In genomic region chr4:132526678-132527077, GRCm38 (mm10) we compare ENCODE assay signal across 10 mouse cellular contexts. TPM values are rescaled to one million over a fixed set of nuclear protein-coding genes. Genes with fewer than 3 reads are reported as not detected.
A peak's percentile ranks its signal among the peaks of the same experiment; 100 is the strongest.
DNase-seq lines count a peak whose midpoint lies in the region; ATAC-seq and TF ChIP-seq lines count a peak whose summit lies in the region.
"Had no signal": no experiment of that assay in that cellular context is flagged by ENCODE, and none has a peak within 500 bp of the region (broad histone marks: within the 10 kb centered on the region; RNA-seq: fewer than 3 reads in every experiment).

No protein-coding gene starts in this region.

- DNase-seq in lung, embryonic 14.5 days, result peak; percentile 35
- no peak for DNase-seq in lung, adult 18-20 months
- DNase-seq in c-Kit-positive CD71-positive TER-119-positive erythroid progenitor cells, embryonic 14.5 days (ENCODE audit: low spot score), result peak; percentile 60
- DNase-seq in adipocyte (ENCODE audit: low spot score), result no peak
- DNase-seq in frontal cortex, adult 2 months (ENCODE audit: extremely low spot score in 1 of 2, low spot score in 1 of 2), result no peak
- DNase-seq: cerebellum, postnatal 10 days; lung, postnatal 36 days had no signal

- H3K4me2 ChIP-seq in lung, embryonic 14.5 days, result no peak overlapping the region
- H3K4me2 ChIP-seq: heart, embryonic 11.5 days had no signal

- 40% methylated on average over 2 of the region's 2 CpGs for WGBS in lung, embryonic 14.5 days

- TF ChIP-seq CTCF in lung, embryonic 14.5 days (IDR thresholded peaks at IDR 0.05; ENCODE audit: low read depth), result peak; percentile 45
- TF ChIP-seq CTCF in ES-Bruce4 (IDR thresholded peaks at IDR 0.05; ENCODE audit: low read depth, low read length), result peak; percentile 49

- no peak for TF ChIP-seq EP300 in ES-Bruce4 (IDR thresholded peaks at IDR 0.05; ENCODE audit: insufficient read depth, low read depth, low read length)

- TF ChIP-seq POLR2A in ES-Bruce4 (IDR thresholded peaks at IDR 0.05; ENCODE audit: insufficient read depth, low read length), result no peak

- peaks cover 4% of the 10 kb centered on the region; the same call in 1 of the 2 replicates for H3K4me1 ChIP-seq in lung, embryonic 14.5 days (ENCODE audit: insufficient read depth)
- no peaks in the 10 kb centered on the region for H3K4me1 ChIP-seq in ES-Bruce4 (ENCODE audit: control insufficient read depth, insufficient read depth, low read length)

- no peaks in the 10 kb centered on the region for H3K27me3 ChIP-seq in lung, embryonic 14.5 days (ENCODE audit: insufficient read depth, low read length)
- no peaks in the 10 kb centered on the region for H3K27me3 ChIP-seq in ES-Bruce4 (ENCODE audit: control insufficient read depth, insufficient read depth, low read length, poor library complexity, severe bottlenecking)

- ATAC-seq in lung, embryonic 14.5 days (ENCODE audit: insufficient read depth), result no peak
- peak; percentile 76 for ATAC-seq in neutrophil, adult 5-6 weeks (ENCODE audit: extremely low read depth, insufficient number of reproducible peaks, low FRiP score, poor library complexity, severe bottlenecking)

- H3K36me3 ChIP-seq in lung, embryonic 14.5 days (ENCODE audit: insufficient read depth), result peaks cover 21% of the 10 kb centered on the region
- H3K36me3 ChIP-seq in ES-Bruce4 (ENCODE audit: control insufficient read depth, insufficient read depth, low read length, poor library complexity, severe bottlenecking), result peaks cover 10% of the 10 kb centered on the region; the same call in 1 of the 2 replicates

- H3K9me3 ChIP-seq in lung, embryonic 14.5 days (ENCODE audit: low read depth, low read length), result no peaks in the 10 kb centered on the region
- no peaks in the 10 kb centered on the region for H3K9me3 ChIP-seq in ES-Bruce4 (replicated peaks; ENCODE audit: control insufficient read depth, insufficient read depth, low read length, poor library complexity, severe bottlenecking)

- no peak overlapping the region for H3K4me3 ChIP-seq in lung, embryonic 14.5 days (ENCODE audit: low read depth, low read length)
- no peak overlapping the region for H3K4me3 ChIP-seq in ES-Bruce4 (ENCODE audit: low read depth, low read length)

- H3K9ac ChIP-seq in lung, embryonic 14.5 days, result no peak overlapping the region
- no peak overlapping the region for H3K9ac ChIP-seq in ES-Bruce4 (ENCODE audit: low read depth, poor library complexity, severe bottlenecking)

- no peak overlapping the region for H3K27ac ChIP-seq in lung, embryonic 14.5 days (ENCODE audit: low read depth)
- 0 out of 2 replicates have a peak overlapping the region, but pooled peaks have one; percentile 79 for H3K27ac ChIP-seq in ES-Bruce4 (ENCODE audit: insufficient read depth, low read length)

RNA-seq across cellular contexts. Expression of gene Atpif1, which starts 6.8 kb away (rescaled TPM):
- polyA plus RNA-seq in lung, embryonic 14.5 days (2014; fragmentation: Nextera tagmentation; extraction: Ambion mirVana), result 1,179 and 1,189 TPM in 2 replicates
- 461 and 512 TPM in 2 replicates for polyA plus RNA-seq in ES-Bruce4 (2011; ENCODE audit: insufficient read depth, insufficient read length, low read depth, missing spikeins)
- 127 and 138 TPM in 2 replicates for total RNA-seq in neutrophil, adult 5-6 weeks (2017)
- 869 and 938 TPM in 2 replicates for polyA plus RNA-seq in frontal cortex, adult 2 months (2012; rRNA removed)

RNA-seq across cellular contexts. Expression of gene Dnajc8, which starts 8.7 kb away (rescaled TPM):
- polyA plus RNA-seq in lung, embryonic 14.5 days (2014; fragmentation: Nextera tagmentation; extraction: Ambion mirVana), result 191 TPM in 2 replicates
- polyA plus RNA-seq in ES-Bruce4 (2011; ENCODE audit: insufficient read depth, insufficient read length, low read depth, missing spikeins), result 340 and 348 TPM in 2 replicates
- 327 and 337 TPM in 2 replicates for total RNA-seq in neutrophil, adult 5-6 weeks (2017)
- 143 and 159 TPM in 2 replicates for polyA plus RNA-seq in frontal cortex, adult 2 months (2012; rRNA removed)

RNA-seq across cellular contexts. Expression of gene Sesn2, which starts 16.4 kb away (rescaled TPM):
- polyA plus RNA-seq in lung, embryonic 14.5 days (2014; fragmentation: Nextera tagmentation; extraction: Ambion mirVana), result 7.8 and 8.6 TPM in 2 replicates
- 41.6 TPM in 2 replicates for polyA plus RNA-seq in ES-Bruce4 (2011; ENCODE audit: insufficient read depth, insufficient read length, low read depth, missing spikeins)
- total RNA-seq in neutrophil, adult 5-6 weeks (2017), result 30.6 and 33.4 TPM in 2 replicates
- polyA plus RNA-seq in frontal cortex, adult 2 months (2012; rRNA removed), result 9.2 and 9.7 TPM in 2 replicates

RNA-seq across cellular contexts. Expression of gene Ptafr, which starts 37.2 kb away (rescaled TPM):
- 0.83 and 1.1 TPM in 2 replicates for polyA plus RNA-seq in lung, embryonic 14.5 days (2014; fragmentation: Nextera tagmentation; extraction: Ambion mirVana)
- polyA plus RNA-seq in ES-Bruce4 (2011; ENCODE audit: insufficient read depth, insufficient read length, low read depth, missing spikeins), result 0.22 and 0.30 TPM in 2 replicates
- total RNA-seq in neutrophil, adult 5-6 weeks (2017), result 135 and 136 TPM in 2 replicates
- 1.0 and 1.6 TPM in 2 replicates for polyA plus RNA-seq in frontal cortex, adult 2 months (2012; rRNA removed)

Comparison
In these comparisons a context has a peak if more than half of its experiments do, and no peak if none do; other contexts are left out.
1. DNase-seq: peak in lung, embryonic 14.5 days (single experiment) and c-Kit-positive CD71-positive TER-119-positive erythroid progenitor cells, embryonic 14.5 days (single experiment); none in lung, adult 18-20 months (0 of 2), adipocyte (single experiment) and frontal cortex, adult 2 months (0 of 2).